In the genomic region with DNA sequence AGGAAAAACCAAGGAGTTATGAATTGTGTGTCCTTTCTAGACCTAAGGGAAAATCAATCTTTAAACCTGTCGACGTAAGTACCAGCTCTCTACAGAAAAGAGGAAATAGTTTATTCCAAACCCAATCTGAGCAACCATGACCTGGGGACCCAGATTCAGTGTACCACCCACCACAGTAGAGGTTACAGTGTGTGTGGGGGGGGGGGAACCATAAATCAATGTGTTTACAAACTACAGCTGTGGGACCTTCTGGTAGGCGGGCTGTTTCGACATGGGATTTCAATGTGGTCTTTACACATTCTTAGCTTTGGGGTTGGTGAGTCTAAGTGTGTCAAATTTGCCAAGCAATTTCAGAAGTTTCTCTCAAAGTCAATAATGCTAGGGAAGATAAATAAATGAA, we compare ENCODE assay signal across 16 mouse cellular contexts. TPM values are rescaled to one million over a fixed set of nuclear protein-coding genes. Genes with fewer than 3 reads are reported as not detected.
"Had no signal": no experiment of that assay in that cellular context is flagged by ENCODE, and none has a peak within 500 bp of the region (broad histone marks: within the 10 kb centered on the region; RNA-seq: fewer than 3 reads in every experiment).

No protein-coding gene starts in this region.

- H3K36me3 ChIP-seq: neural tube, embryonic 15.5 days; stomach, embryonic 15.5 days had no signal

- H3K4me1 ChIP-seq: stomach, embryonic 15.5 days had no signal

- H3K4me3 ChIP-seq: neural tube, embryonic 15.5 days; stomach, embryonic 15.5 days had no signal

- DNase-seq: retina, postnatal 1 day; right cerebral cortex, adult 18-20 months; right cerebral cortex, postnatal 14 days; right cerebral cortex, postnatal 25 days; right cerebral cortex, postnatal 4 days; spleen, adult 18-20 months; thymus, adult 18-20 months; thymus, adult 2 months; thymus, postnatal 14 days; thymus, postnatal 25 days; thymus, postnatal 36 days; thymus, postnatal 4 days had no signal

- H3K9me3 ChIP-seq: neural tube, embryonic 15.5 days; stomach, embryonic 15.5 days had no signal

- H3K9ac ChIP-seq: neural tube, embryonic 15.5 days; stomach, embryonic 15.5 days had no signal

- H3K4me2 ChIP-seq: neural tube, embryonic 15.5 days; stomach, embryonic 15.5 days had no signal

- H3K27ac ChIP-seq: neural tube, embryonic 15.5 days; stomach, embryonic 15.5 days; stomach, postnatal 0 days had no signal

- H3K27me3 ChIP-seq: neural tube, embryonic 15.5 days; stomach, embryonic 15.5 days had no signal

RNA-seq across cellular contexts. Expression of gene Steap4, which starts 2.2 kb away (rescaled TPM):
- polyA plus RNA-seq: neural tube, embryonic 14.5 days had no signal
